Mouse (Mus musculus) brain, embryonic 18.5 days (tissue): Measurements from ENCODE around the gene Ppfia2.

ENCODE experiments used
- DNase-seq: peaks from one replicate; pipeline ENCODE4 v3.0.0-alpha.2; 2012; ENCODE audit warnings: low read depth, low spot score

Gene Ppfia2

GRCm38 (mm10) chr10:106469855-106470532 lies at the start of gene Ppfia2:
Gene Ppfia2, plus strand, starts transcription at chr10:106470339.
- DNase-seq = peak; percentile 71

- DNase-seq = peak; percentile 86
These were observed 1.0 kb upstream of the Ppfia2 start for GRCm38 (mm10) chr10:106468956-106469721.

- peak; percentile 34 for DNase-seq
These were observed 530 bp downstream of the Ppfia2 start for GRCm38 (mm10) chr10:106470533-106471205.

- DNase-seq = no peak
These were observed 39.4 kb downstream of the Ppfia2 start for GRCm38 (mm10) chr10:106509281-106510165.

- DNase-seq = no peak
These were observed 95.9 kb downstream of the Ppfia2 start for GRCm38 (mm10) chr10:106566036-106566435.

- no peak for DNase-seq
These were observed 114.9 kb downstream of the Ppfia2 start for GRCm38 (mm10) chr10:106585026-106585425.

- DNase-seq = peak; percentile 20
These were observed 115.4 kb downstream of the Ppfia2 start for GRCm38 (mm10) chr10:106585476-106586080.

GRCm38 (mm10) chr10:106587817-106588216 lies 117.7 kb downstream of the Ppfia2 start:
- no peak for DNase-seq

GRCm38 (mm10) chr10:106590944-106591343 lies 120.8 kb downstream of the Ppfia2 start:
- DNase-seq = no peak

GRCm38 (mm10) chr10:106596976-106597375 lies 126.8 kb downstream of the Ppfia2 start:
- DNase-seq = no peak

- no peak for DNase-seq
These were observed 133.3 kb downstream of the Ppfia2 start for GRCm38 (mm10) chr10:106603319-106603898.

GRCm38 (mm10) chr10:106609177-106609981 lies 139.2 kb downstream of the Ppfia2 start:
- no peak for DNase-seq

GRCm38 (mm10) chr10:106610222-106610621 lies 140.1 kb downstream of the Ppfia2 start:
- DNase-seq = no peak

- DNase-seq = no peak
These were observed 148.1 kb downstream of the Ppfia2 start for GRCm38 (mm10) chr10:106618194-106618593.

GRCm38 (mm10) chr10:106620952-106621351 lies 150.8 kb downstream of the Ppfia2 start:
- DNase-seq = no peak

GRCm38 (mm10) chr10:106623342-106623741 lies 153.2 kb downstream of the Ppfia2 start:
- no peak for DNase-seq

- DNase-seq = peak; percentile 64
These were observed 162.2 kb downstream of the Ppfia2 start for GRCm38 (mm10) chr10:106632171-106632935.

- no peak for DNase-seq
These were observed 163.8 kb downstream of the Ppfia2 start for GRCm38 (mm10) chr10:106633898-106634297.

GRCm38 (mm10) chr10:106652276-106652675 lies 182.1 kb downstream of the Ppfia2 start:
- no peak for DNase-seq
